Mouse (Mus musculus) liver, adult 2 months (tissue): ENCODE measurements around the gene Mgrn1. TPM values are rescaled to one million over a fixed set of nuclear protein-coding genes. Genes with fewer than 3 reads are reported as not detected.

ENCODE experiments used
- DNase-seq: peaks from one replicate; pipeline ENCODE4 v3.0.0-alpha.2; 2011; ENCODE audit warnings: low read depth, low spot score; ENCODE audit errors: extremely low read depth
- H3K27ac ChIP-seq: fragments of 200-500 bp; replicated peaks from 2 replicates; pipeline ENCODE4 v1.5.1; 2012; ENCODE audit warnings: low read depth, mild to moderate bottlenecking, control low read depth, inconsistent platforms, low read length; ENCODE audit not compliant: insufficient read depth
- H3K27me3 ChIP-seq: fragments of 200-500 bp; 2 replicates; pipeline ENCODE4 v1.6.1; 2012; ENCODE audit warnings: mild to moderate bottlenecking, moderate library complexity, low read length, inconsistent platforms; ENCODE audit not compliant: control insufficient read depth, insufficient read depth
- H3K36me3 ChIP-seq: fragments of 200-500 bp; 2 replicates; pipeline ENCODE4 v1.6.1; 2012; ENCODE audit warnings: low read length, inconsistent platforms; ENCODE audit not compliant: control insufficient read depth, insufficient read depth
- H3K4me1 ChIP-seq: fragments of 200-500 bp; 2 replicates; pipeline ENCODE4 v1.6.1; 2011; ENCODE audit warnings: low read length; ENCODE audit not compliant: control insufficient read depth, insufficient read depth
- H3K4me3 ChIP-seq: fragments of 200-500 bp; 2 replicates; pipeline ENCODE4 v1.5.1; 2011; ENCODE audit warnings: low read depth, mild to moderate bottlenecking, control low read depth, low read length, moderate library complexity; ENCODE audit not compliant: insufficient read depth
- H3K79me2 ChIP-seq: fragments of 200-500 bp; 2 replicates; pipeline ENCODE4 v1.6.1; 2012; ENCODE audit warnings: inconsistent platforms, mild to moderate bottlenecking, low read length, moderate library complexity; ENCODE audit not compliant: control insufficient read depth, insufficient read depth
- H3K9ac ChIP-seq: fragments of 200-500 bp; 2 replicates; pipeline ENCODE4 v1.6.1; 2012; ENCODE audit warnings: low read depth, mild to moderate bottlenecking, control low read depth, inconsistent platforms, low read length
- CTCF ChIP-seq: fragments of 200-500 bp; IDR thresholded peaks from 2 replicates; pipeline ENCODE4 v1.5.1; 2011; ENCODE audit warnings: low read depth, low read length, control low read depth
- POLR2A ChIP-seq: fragments of 200-500 bp; IDR thresholded peaks from 2 replicates; pipeline ENCODE4 v1.6.1; 2011; ENCODE audit warnings: low read length, control low read depth; ENCODE audit not compliant: insufficient read depth; ENCODE audit errors: extremely low read depth
- WGBS: fragments of 180-500 bp; shearing (Covaris S2); methylation state at CpG from one replicate; pipeline ENCODE4 v1.1.7; 2018; 5-methylcytosine and 5-hydroxymethylcytosine counted together
- polyA plus RNA-seq: library from polyadenylated mRNA; depleted of rRNA; stranded (reverse); fragments of >200 nt; gene quantifications from 2 replicates; pipeline ENCODE4 v1.2.3, GENCODE M21; 2012
- total RNA-seq: library from RNA; depleted of rRNA; stranded (reverse); fragments of >200 nt; gene quantifications from 2 replicates; pipeline ENCODE4 v1.2.3, GENCODE M21; 2014

Gene Mgrn1
- total and polyA plus RNA-seq, 2 experiments, result 28.2 to 71.0 TPM

GRCm38 (mm10) chr16:4880136-4880825, 5.8 kb upstream of the Mgrn1 start, which contains the start of gene Ubald1:
TSS of gene Ubald1 (minus strand) at chr16:4880315.
- peak within 1 kb of the TSS; percentile 98 for H3K27ac ChIP-seq
- DNase-seq, result peak; percentile 95
- peak within 1 kb of the TSS; percentile 76 for H3K4me3 ChIP-seq
- peak; percentile 85 for TF ChIP-seq POLR2A
- no peak for TF ChIP-seq CTCF
- under 1% methylated on average over 48 of the region's 48 CpGs for WGBS
- H3K36me3 ChIP-seq, result peaks cover 1% of the 10 kb centered on the region; the same call in 1 of the 2 replicates
- no peaks in the 10 kb centered on the region for H3K27me3 ChIP-seq
- peaks cover 20% of the 10 kb centered on the region; the same call in 1 of the 2 replicates for H3K79me2 ChIP-seq
- peaks cover 29% of the 10 kb centered on the region for H3K4me1 ChIP-seq
- H3K9ac ChIP-seq, result peak within 1 kb of the TSS; percentile 93

- Histone ChIP-seq H3K27me3 (no peaks in the 10 kb centered on the region), H3K79me2 (peaks cover 15% of the 10 kb centered on the region; the same call in 1 of the 2 replicates), H3K36me3 (no peaks in the 10 kb centered on the region), H3K4me1 (peaks cover 25% of the 10 kb centered on the region), H3K9ac (peak overlapping the region; percentile 51), H3K4me3 (no peak overlapping the region), H3K27ac (peak overlapping the region; percentile 94)
- WGBS, result 28% methylated on average over 10 of the region's 10 CpGs
- TF ChIP-seq CTCF (no peak), POLR2A (0 out of 2 replicates have a peak, but pooled peaks have one; percentile 14)
- peak; percentile 91 for DNase-seq
Observed at GRCm38 (mm10) chr16:4881400-4882351, 4.4 kb upstream of the Mgrn1 start.

GRCm38 (mm10) chr16:4884930-4885329, 1.1 kb upstream of the Mgrn1 start:
- 0 out of 2 replicates have a peak, but pooled peaks cover 2% of the 10 kb centered on the region for H3K36me3 ChIP-seq
- peak overlapping the region; percentile 97; the same call in 1 of the 2 replicates for H3K27ac ChIP-seq
- no peaks in the 10 kb centered on the region for H3K27me3 ChIP-seq
- DNase-seq, result no peak
- H3K9ac ChIP-seq, result no peak overlapping the region
- peaks cover 22% of the 10 kb centered on the region; the same call in 1 of the 2 replicates for H3K79me2 ChIP-seq
- 92% methylated on average over 10 of the region's 10 CpGs for WGBS
- no peak overlapping the region for H3K4me3 ChIP-seq
- peaks cover 35% of the 10 kb centered on the region for H3K4me1 ChIP-seq
- no peak for TF ChIP-seq CTCF
- no peak for TF ChIP-seq POLR2A

- Histone ChIP-seq H3K4me1 (peaks cover 35% of the 10 kb centered on the region), H3K79me2 (peaks cover 29% of the 10 kb centered on the region; the same call in 1 of the 2 replicates), H3K9ac (peak overlapping the region; percentile 89), H3K27ac (peak overlapping the region; percentile 96), H3K36me3 (0 out of 2 replicates have a peak, but pooled peaks cover 2% of the 10 kb centered on the region), H3K4me3 (peak overlapping the region; percentile 91), H3K27me3 (no peaks in the 10 kb centered on the region)
- DNase-seq, result peak; percentile 85
- WGBS, result under 1% methylated on average over 8 of the region's 8 CpGs
- TF ChIP-seq CTCF (no peak), POLR2A (no peak)
Observed at GRCm38 (mm10) chr16:4886690-4887020, 606 bp downstream of the Mgrn1 start.

- WGBS, result 20% methylated on average over 4 of the region's 4 CpGs
- Histone ChIP-seq H3K4me1 (peaks cover 42% of the 10 kb centered on the region), H3K27me3 (no peaks in the 10 kb centered on the region)
Observed at GRCm38 (mm10) chr16:4890201-4890709, 4.2 kb downstream of the Mgrn1 start.

More at GRCm38 (mm10) chr16:4890201-4890709, 4.2 kb downstream of the Mgrn1 start:
- TF ChIP-seq CTCF (no peak), POLR2A (no peak)
- Histone ChIP-seq H3K79me2 (peaks cover 40% of the 10 kb centered on the region; the same call in 1 of the 2 replicates), H3K27ac (no peak overlapping the region), H3K36me3 (0 out of 2 replicates have a peak, but pooled peaks cover 2% of the 10 kb centered on the region), H3K4me3 (no peak overlapping the region), H3K9ac (no peak overlapping the region)
- DNase-seq, result peak; percentile 74
